In the genomic region with DNA sequence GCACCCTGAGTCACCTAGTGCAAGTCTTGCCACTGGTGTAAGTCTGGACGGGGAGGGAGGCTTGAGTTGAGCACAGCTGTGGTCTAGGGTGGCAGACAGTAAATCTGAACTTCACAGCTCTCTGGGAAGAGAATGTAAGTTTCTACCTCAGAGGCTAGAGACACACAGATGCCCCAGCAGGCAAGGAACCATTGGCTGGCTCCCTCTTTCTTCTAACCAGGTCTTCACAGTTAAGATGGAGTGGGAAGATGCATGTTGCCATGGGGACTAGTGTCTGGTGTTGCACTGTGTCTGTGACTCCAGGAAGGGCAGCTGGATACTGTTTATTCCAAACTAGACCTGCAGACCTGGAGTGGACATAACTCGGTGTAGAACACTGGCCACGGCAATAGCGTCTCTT, we compare ENCODE assay signal across 27 mouse cellular contexts.
"Had no signal": no experiment of that assay in that cellular context is flagged by ENCODE, and none has a peak within 500 bp of the region (broad histone marks: within the 10 kb centered on the region; RNA-seq: fewer than 3 reads in every experiment).

No protein-coding gene starts in this region.

- ATAC-seq: hindbrain, postnatal 0 days; intestine, embryonic 16.5 days; liver, embryonic 12.5 days had no signal

- DNase-seq: gastrocnemius, postnatal 14 days; gastrocnemius, postnatal 36 days; heart, adult 11 months; heart, adult 2 months; heart, postnatal 14 days; heart, postnatal 36 days; kidney, adult 11 months; kidney, adult 2 months; kidney, adult 9 months; kidney, postnatal 14 days; kidney, postnatal 36 days; layer of hippocampus, adult 9-11 months; layer of hippocampus, postnatal 36 days; left cerebral cortex, postnatal 4 days had no signal

- H3K4me1 ChIP-seq: heart, embryonic 13.5 days; heart, embryonic 15.5 days; kidney, embryonic 15.5 days; limb, embryonic 13.5 days; limb, embryonic 15.5 days; liver, embryonic 12.5 days had no signal

- H3K9me3 ChIP-seq: heart, embryonic 13.5 days; heart, embryonic 15.5 days; hindbrain, embryonic 13.5 days; hindbrain, embryonic 15.5 days; kidney, embryonic 15.5 days; limb, embryonic 13.5 days; limb, embryonic 15.5 days; liver, embryonic 12.5 days had no signal

- H3K9ac ChIP-seq: heart, embryonic 13.5 days; heart, embryonic 15.5 days; hindbrain, embryonic 13.5 days; hindbrain, embryonic 15.5 days; kidney, embryonic 15.5 days; limb, embryonic 13.5 days; limb, embryonic 15.5 days; liver, embryonic 12.5 days; liver, embryonic 14.5 days had no signal

- H3K27ac ChIP-seq: heart, adult 2 months; heart, embryonic 13.5 days; heart, embryonic 15.5 days; hindbrain, embryonic 13.5 days; hindbrain, embryonic 15.5 days; hindbrain, postnatal 0 days; kidney, embryonic 15.5 days; kidney, postnatal 0 days; limb, embryonic 13.5 days; limb, embryonic 15.5 days; liver, embryonic 12.5 days; liver, embryonic 14.5 days had no signal

- H3K4me2 ChIP-seq: heart, embryonic 11.5 days; heart, embryonic 13.5 days; heart, embryonic 15.5 days; hindbrain, embryonic 13.5 days; hindbrain, embryonic 15.5 days; kidney, embryonic 15.5 days; limb, embryonic 13.5 days; limb, embryonic 15.5 days; liver, embryonic 12.5 days had no signal

- H3K36me3 ChIP-seq: heart, embryonic 13.5 days; heart, embryonic 15.5 days; hindbrain, embryonic 13.5 days; hindbrain, embryonic 15.5 days; kidney, embryonic 15.5 days; limb, embryonic 13.5 days; limb, embryonic 15.5 days; liver, embryonic 12.5 days had no signal

- H3K4me3 ChIP-seq: heart, adult 2 months; heart, embryonic 13.5 days; heart, embryonic 15.5 days; hindbrain, embryonic 13.5 days; hindbrain, embryonic 15.5 days; kidney, embryonic 15.5 days; limb, embryonic 13.5 days; limb, embryonic 15.5 days; liver, embryonic 12.5 days had no signal
